Mouse (Mus musculus) frontal cortex, postnatal 25 days (tissue): ENCODE measurements around the gene Olfr714.
"Not testable (repeated sequence)": the region's sequence is repeated elsewhere in the genome, so short reads cannot be mapped to it uniquely, and the experiment has no call there.

Experiments
- DNase-seq, 2 experiments: peaks; one replicate each; pipeline ENCODE4 v3.0.0; 2022; ENCODE audit warnings: low spot score in 2 of 2

Gene Olfr714

GRCm38 (mm10) chr7:107070681-107071080 lies at the start of gene Olfr714:
Gene Olfr714, plus strand, starts transcription at chr7:107070981.
- no peak for DNase-seq

- no peak for DNase-seq
These were observed 39.9 kb upstream of the Olfr714 start, which contains the start of gene Olfr713 for GRCm38 (mm10) chr7:107030874-107031273. Gene Olfr713, plus strand, starts transcription at chr7:107031174.

- no peak for DNase-seq
These were observed 30.7 kb upstream of the Olfr714 start for GRCm38 (mm10) chr7:107039934-107040563.

GRCm38 (mm10) chr7:107043136-107043535 lies 27.6 kb upstream of the Olfr714 start:
- DNase-seq: no peak

- DNase-seq: no peak
These were observed 26.4 kb upstream of the Olfr714 start for GRCm38 (mm10) chr7:107044407-107044806.

GRCm38 (mm10) chr7:107045833-107046232 lies 24.9 kb upstream of the Olfr714 start:
- DNase-seq: peak in 1 of 2 experiments; percentile 15

GRCm38 (mm10) chr7:107047578-107047977 lies 23.2 kb upstream of the Olfr714 start:
- DNase-seq: no peak

GRCm38 (mm10) chr7:107092920-107093319 lies 22.1 kb downstream of the Olfr714 start, which contains the start of gene Olfr17:
Gene Olfr17, plus strand, starts transcription at chr7:107093220.
- DNase-seq: no peak

GRCm38 (mm10) chr7:107110269-107110668 lies 39.5 kb downstream of the Olfr714 start, which contains the start of gene Olfr715b:
Gene Olfr715b, minus strand, starts transcription at chr7:107110369.
- not testable (repeated sequence) for DNase-seq
